Mouse (Mus musculus) layer of hippocampus, postnatal 25 days (tissue): Measurements from ENCODE around the gene Fkbp6. TPM values are rescaled to one million over a fixed set of nuclear protein-coding genes. Genes with fewer than 3 reads are reported as not detected.

Experiments used
- DNase-seq, 2 experiments: peaks; one replicate each; pipeline ENCODE4 v3.0.0; 2022; ENCODE audit warnings: mixed read lengths in 2 of 2, low spot score in 1 of 2; ENCODE audit errors: extremely low spot score in 1 of 2
- total RNA-seq, 2 experiments: library from RNA; stranded (reverse); gene quantifications; 2 replicates each; pipeline ENCODE4 v1.2.3; 2021

The Fkbp6 gene
- total RNA-seq, 2 experiments from 2014 or later: 0.31 TPM; not detected in 1

- DNase-seq: no peak
Observed at GRCm38 (mm10) chr5:135280226-135280625, 69.6 kb downstream of the Fkbp6 start.

DNA sequence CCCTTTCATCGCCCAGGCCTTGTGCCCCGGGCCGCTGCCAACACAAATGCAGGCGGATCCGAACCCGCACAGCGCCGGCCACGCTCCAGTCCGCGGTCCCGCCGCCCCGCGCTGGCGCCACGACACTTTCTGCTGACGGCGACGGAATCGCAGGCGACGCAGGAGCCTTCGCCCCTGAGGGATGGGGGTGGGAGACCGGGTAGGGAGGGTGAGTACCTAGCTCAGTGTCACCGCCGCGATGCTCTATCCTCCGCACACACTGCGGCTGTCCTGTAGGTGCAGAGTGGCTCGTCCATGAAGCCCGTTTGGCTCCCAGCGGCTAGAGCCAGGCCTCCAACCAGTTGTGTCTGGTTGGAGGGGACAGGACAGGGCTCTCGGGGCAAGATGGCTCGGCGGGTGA lies 73.2 kb downstream of the Fkbp6 start:
- DNase-seq: no peak

GRCm38 (mm10) chr5:135274663-135275396 lies 75.0 kb downstream of the Fkbp6 start:
- no peak for DNase-seq

DNA sequence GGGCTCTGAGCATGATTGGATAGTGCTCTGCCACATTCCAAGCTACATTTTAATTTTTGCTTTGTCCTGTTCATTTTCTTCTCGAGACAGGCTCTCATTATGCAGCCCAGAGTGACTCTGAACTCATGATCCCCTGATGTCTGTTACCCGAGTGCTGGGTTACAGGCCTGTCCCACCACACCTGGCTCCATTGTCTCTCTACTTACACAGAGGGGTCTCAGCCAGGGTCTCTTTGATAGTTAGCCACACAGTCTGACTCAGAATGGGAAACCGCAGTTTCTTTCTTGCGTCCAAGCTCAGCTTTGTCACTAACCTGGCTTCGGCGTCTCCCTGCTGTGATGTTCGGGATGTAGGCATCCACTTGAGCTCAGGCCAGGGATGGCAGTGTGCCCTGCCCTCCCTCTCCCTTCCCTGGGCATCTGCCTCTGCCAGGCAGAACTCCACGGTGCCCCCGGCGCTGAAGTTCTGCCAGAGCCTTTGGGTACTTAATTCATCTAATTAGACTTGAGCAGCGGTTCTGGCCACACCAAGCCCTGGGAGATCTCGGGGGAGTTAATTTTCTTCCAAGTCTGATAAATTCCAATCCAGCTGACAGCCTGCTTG lies 78.2 kb downstream of the Fkbp6 start:
- DNase-seq: peak in 1 of 2 experiments; percentile 53

- no peak for DNase-seq
Observed at GRCm38 (mm10) chr5:135270361-135270760, 79.5 kb downstream of the Fkbp6 start.

- no peak for DNase-seq
Observed at GRCm38 (mm10) chr5:135269451-135269850, 80.4 kb downstream of the Fkbp6 start.

GRCm38 (mm10) chr5:135264548-135264947 lies 85.3 kb downstream of the Fkbp6 start:
- no peak for DNase-seq

DNA sequence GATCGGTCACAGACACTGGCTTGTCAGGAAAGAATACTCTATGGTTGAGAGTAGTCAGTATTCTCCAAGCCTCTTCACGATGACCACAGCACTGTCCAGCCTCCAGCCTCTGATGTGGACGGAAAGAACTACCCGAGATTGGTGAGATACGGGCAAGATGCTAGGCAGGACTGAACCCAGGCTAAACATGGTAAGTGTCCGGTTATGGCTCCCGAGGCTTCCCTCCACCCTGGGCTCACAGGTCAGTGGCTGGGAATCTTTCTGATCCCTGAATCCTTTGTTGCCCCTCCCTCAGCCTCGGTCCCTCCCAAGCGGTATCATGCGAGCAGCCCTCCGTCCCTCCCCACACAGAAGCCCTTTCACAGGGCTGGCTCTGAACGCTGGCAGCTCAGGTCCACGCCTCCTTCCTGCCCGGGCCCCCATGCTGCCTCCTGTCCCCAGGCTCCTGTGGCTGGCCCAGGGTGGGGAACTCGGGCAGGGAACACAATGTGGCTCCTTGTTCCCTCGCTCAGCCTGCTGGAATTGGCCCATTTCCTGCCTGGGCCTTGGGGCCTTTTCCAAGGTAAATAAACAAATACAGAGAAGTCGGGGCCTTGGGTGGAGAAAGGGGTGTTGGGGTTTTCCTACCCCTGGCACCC lies 85.9 kb downstream of the Fkbp6 start:
- DNase-seq: no peak

DNA sequence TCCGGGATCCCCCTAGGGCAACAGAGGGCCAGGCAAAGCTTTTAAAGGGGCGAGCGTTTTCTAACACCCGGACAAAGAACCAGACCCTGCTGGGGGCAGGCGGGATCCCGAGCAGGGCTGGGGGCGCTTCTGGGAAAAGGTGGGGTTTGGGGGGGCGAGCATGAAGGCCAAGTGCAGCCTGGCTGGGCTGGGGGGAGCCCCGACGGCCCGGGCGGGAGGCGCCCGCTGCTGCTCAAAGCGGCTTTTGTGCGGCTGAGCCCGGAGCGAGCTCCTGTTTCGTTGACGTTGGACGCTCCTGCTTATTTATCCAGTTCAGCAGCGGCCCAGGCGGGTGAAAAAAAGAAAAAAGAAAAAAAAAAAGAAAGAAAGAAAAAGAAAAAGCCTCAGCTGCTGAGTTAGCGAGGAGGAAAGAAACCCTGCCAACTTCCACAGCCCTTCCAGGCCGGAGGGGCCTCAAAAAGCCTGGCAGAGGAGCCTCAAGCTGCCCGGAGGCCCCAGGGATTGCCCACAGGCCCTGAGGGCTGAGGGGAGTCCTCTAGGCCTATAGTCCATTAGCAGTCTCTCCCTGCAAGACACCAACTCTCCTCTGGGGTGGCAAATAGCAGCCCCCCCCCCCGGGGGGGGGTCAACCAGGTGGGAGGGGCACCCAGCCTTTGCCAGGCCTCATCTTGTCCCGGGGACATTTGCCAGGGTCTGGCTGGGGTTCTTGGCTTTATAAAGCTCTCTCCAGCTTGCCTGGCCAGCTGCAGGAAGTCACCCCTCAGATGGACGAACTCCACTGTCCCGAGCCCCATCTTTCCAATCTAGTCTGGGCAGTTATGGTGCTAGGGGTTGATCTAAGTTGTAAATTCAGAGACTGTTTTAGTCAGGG lies 91.3 kb downstream of the Fkbp6 start:
- no peak for DNase-seq

DNA sequence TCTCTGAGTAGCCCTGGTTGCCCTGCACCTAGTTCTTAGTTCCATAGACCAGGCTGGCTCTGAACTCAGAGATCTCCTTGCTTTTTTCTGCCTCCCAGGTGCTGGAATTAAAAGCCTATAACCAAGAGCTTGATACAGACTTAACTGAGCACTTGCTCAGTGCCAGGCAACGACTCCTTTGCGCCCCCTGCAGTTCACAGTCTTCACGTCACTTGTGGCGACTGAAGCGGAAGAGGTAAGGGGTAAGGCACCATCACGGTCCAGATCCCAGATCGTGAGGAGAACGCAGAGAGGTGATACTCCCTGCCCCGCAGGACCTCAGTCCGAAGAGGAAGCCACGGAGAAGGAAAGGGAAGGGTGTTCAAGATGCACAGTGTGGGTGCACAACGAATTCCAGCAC lies 92.3 kb downstream of the Fkbp6 start:
- DNase-seq: no peak

DNA sequence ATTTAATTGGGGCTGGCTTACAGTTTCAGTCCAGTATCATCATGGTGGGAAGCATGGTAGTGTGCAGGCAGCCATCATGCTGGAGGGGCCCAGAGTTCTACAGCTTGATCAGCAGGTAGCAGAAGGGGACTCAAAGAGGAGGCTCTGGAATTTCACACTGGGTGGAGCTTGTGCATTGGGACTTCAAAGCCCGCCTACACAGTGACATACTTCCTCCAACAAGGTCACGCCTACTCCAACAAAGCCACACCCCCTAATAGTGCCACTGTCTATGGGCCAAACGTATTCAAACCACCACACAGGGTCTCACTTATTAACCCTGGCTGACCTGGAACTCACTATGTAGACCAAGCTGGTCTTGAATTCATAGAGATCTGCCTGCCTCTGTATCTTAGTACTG lies 93.7 kb downstream of the Fkbp6 start:
- DNase-seq: no peak

- no peak for DNase-seq
Observed at GRCm38 (mm10) chr5:135253741-135254401, 96.0 kb downstream of the Fkbp6 start.

GRCm38 (mm10) chr5:135251079-135251454 lies 98.8 kb downstream of the Fkbp6 start, which contains the start of gene Fzd9:
TSS of gene Fzd9 (minus strand) at chr5:135251230.
- peak; percentile 75 to 77 for DNase-seq

GRCm38 (mm10) chr5:135250186-135251078 lies 99.4 kb downstream of the Fkbp6 start:
- DNase-seq: no peak

DNA sequence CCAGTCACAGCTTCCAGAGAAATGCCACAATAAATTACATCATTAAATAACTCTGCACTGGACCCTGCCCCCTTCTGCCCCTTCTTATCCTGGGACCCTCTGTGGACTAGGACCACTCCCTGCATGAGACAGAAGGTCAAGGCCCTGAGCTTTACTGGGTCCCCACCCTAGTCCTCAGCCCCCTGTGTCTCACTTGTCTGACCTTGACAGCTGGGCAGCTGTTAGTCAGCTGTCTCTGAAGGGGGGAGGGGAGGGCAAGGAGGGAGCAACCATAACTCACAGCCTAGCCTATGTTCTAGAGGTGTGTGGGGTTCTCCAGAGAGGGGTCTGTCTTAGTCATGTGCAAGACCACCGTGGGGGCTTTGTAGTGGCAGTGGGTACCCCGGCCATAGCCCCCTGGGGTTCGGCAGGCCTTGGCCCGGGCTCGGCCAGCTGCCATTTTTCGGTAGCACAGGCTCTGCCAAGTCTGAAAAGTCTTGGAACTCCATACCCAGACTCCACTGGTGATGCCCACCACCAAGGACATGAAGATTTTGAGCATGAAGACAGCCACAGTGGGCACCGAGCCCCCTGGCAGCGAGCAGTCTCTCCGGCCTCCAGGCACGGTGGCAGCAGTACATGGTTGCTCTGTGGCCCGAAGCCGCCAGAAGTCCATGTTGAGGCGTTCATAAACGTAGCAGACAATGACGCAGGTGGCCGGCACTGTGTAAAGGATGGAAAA lies 100.7 kb downstream of the Fkbp6 start:
- DNase-seq: no peak

DNA sequence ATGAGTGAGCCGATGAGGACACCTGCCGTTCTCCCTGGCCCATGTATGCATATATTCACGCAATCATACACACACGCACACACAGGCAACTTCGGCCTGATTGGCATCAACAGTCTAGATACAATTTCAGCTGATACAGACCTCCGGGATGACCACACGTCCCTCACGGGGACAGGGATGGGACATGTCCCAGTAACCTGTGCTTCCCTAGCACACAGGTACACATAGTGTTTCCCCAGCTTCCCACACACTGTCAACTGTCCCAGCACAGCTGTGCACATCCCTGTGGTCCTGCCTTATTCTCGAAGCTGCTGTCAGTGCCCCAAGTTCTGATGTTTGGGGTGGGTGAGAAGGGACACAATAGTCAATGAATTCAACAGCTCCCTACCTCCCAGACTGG lies 102.5 kb downstream of the Fkbp6 start:
- no peak for DNase-seq

DNA sequence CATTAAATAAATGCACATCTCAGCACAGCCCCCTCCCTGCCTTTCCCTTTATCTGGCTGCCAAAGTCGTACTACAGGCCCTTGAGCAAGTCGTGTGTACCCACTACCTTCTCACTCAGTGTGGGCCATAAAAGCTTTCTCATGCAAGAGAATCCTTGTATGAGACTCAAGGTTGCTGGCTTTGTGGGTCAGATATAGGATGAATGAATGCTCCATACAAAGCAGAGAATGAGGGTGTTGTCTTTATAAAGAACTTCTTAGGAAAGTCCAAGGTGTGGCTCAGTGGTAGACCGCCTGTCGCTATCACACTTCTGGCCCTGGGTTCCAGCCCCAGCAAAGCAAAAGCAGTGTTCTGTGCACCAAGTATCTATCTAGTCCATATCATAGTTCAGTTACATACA lies 103.3 kb downstream of the Fkbp6 start:
- no peak for DNase-seq

GRCm38 (mm10) chr5:135243166-135243565 lies 106.7 kb downstream of the Fkbp6 start:
- no peak for DNase-seq

GRCm38 (mm10) chr5:135242608-135243007 lies 107.2 kb downstream of the Fkbp6 start:
- DNase-seq: no peak
